Mouse (Mus musculus) hindbrain, embryonic 12.5 days (tissue): ENCODE measurements around the gene Alg5. TPM values are rescaled to one million over a fixed set of nuclear protein-coding genes. Genes with fewer than 3 reads are reported as not detected.

Experiments
- polyA plus RNA-seq: library from polyadenylated mRNA; unstranded; fragments of >200 nt; fragmentation: Nextera tagmentation; extraction: Ambion mirVana; gene quantifications from 2 replicates; pipeline ENCODE4 v1.2.1, GENCODE M21; 2016

The Alg5 gene
- polyA plus RNA-seq, 1 experiment from 2014 or later, result 46.6 TPM

Other genes with a start within 250 kb of the Alg5 start
- gene Supt20, start 42.7 kb upstream of the Alg5 start, polyA plus RNA-seq, result 117 and 124 TPM in 2 replicates
- 2.0 TPM in 1 of 2 replicates, not detected in the other for gene Gm21958, start 21.2 kb upstream of the Alg5 start, polyA plus RNA-seq
- 89.6 and 89.8 TPM in 2 replicates for gene Exosc8, start 146 bp upstream of the Alg5 start, polyA plus RNA-seq
- gene Smad9, start 20.0 kb downstream of the Alg5 start, polyA plus RNA-seq, result 0.66 and 0.70 TPM in 2 replicates
- gene Rfxap, start 72.3 kb downstream of the Alg5 start, polyA plus RNA-seq, result 67.9 and 69.0 TPM in 2 replicates
- 0.67 and 0.73 TPM in 2 replicates for gene Sertm1, start 180.3 kb downstream of the Alg5 start, polyA plus RNA-seq